Mouse (Mus musculus) B cell, adult 62 days (primary cell): ENCODE data around the gene Sord. TPM values are rescaled to one million over a fixed set of nuclear protein-coding genes. Genes with fewer than 3 reads are reported as not detected.

Experiments
- total RNA-seq: library from RNA; stranded (reverse); gene quantifications from 4 replicates; pipeline ENCODE4 v1.2.4, GENCODE M21; 2023

The Sord gene
- 5.8 to 7.8 TPM (median 6.7 TPM) in 4 replicates for total RNA-seq

GRCm38 (mm10) chr2:122234611-122235288, at the start of gene Sord:
Gene Sord (plus strand): TSS chr2:122234749.

GRCm38 (mm10) chr2:122186106-122186505, 48.4 kb upstream of the Sord start, which contains the start of the genes Patl2 and Terb2:
Gene Patl2 (minus strand): TSS chr2:122186189.
Gene Terb2 (plus strand): TSS chr2:122186272.

GRCm38 (mm10) chr2:122298096-122298499, 63.5 kb downstream of the Sord start, which contains the start of gene Duox2:
Gene Duox2 (minus strand): TSS chr2:122298449.

GRCm38 (mm10) chr2:122298596-122299490, 64.3 kb downstream of the Sord start, which contains the start of gene Duoxa2:
Gene Duoxa2 (plus strand): TSS chr2:122298900.

GRCm38 (mm10) chr2:122313536-122313935, 79.0 kb downstream of the Sord start, which contains the start of gene Duoxa1:
Gene Duoxa1 (minus strand): TSS chr2:122313730.

Other genes with a start within 250 kb of the Sord start
- 39.8 to 45.1 TPM (median 41.9 TPM) in 4 replicates for gene Eif3j1, start 206.2 kb upstream of the Sord start, total RNA-seq
- gene Spg11, start 116.4 kb upstream of the Sord start, total RNA-seq: 28.5 to 31.7 TPM (median 31.6 TPM) in 4 replicates
- 1,478 to 1,606 TPM (median 1,516 TPM) in 4 replicates for gene B2m, start 87.1 kb upstream of the Sord start, total RNA-seq
- gene Trim69, start 74.0 kb upstream of the Sord start, total RNA-seq: 0.63 to 3.3 TPM (median 2.0 TPM) in 4 replicates
- gene Patl2, start 48.6 kb upstream of the Sord start, total RNA-seq: not detected in 4 replicates
- gene Terb2, start 48.5 kb upstream of the Sord start, total RNA-seq: not detected in 4 replicates
- not detected in 4 replicates for gene Duox2, start 63.7 kb downstream of the Sord start, total RNA-seq
- 0.36 TPM in 1 of 4 replicates, not detected in the others for gene Duoxa2, start 64.2 kb downstream of the Sord start, total RNA-seq
- not detected in 4 replicates for gene Duoxa1, start 79.0 kb downstream of the Sord start, total RNA-seq
- not detected in 4 replicates for gene Duox1, start 80.9 kb downstream of the Sord start, total RNA-seq
- gene Shf, start 134.4 kb downstream of the Sord start, total RNA-seq: 2.6 to 4.6 TPM (median 3.8 TPM) in 4 replicates
- gene Slc28a2, start 191.7 kb downstream of the Sord start, total RNA-seq: 106 to 123 TPM (median 108 TPM) in 4 replicates